In genomic region chr7:97454795-97455194, GRCm38 (mm10) we compare ENCODE assay signal across 21 mouse cellular contexts. TPM values are rescaled to one million over a fixed set of nuclear protein-coding genes. Genes with fewer than 3 reads are reported as not detected.
A peak's percentile ranks its signal among the peaks of the same experiment; 100 is the strongest.
DNase-seq lines count a peak whose midpoint lies in the region; ATAC-seq and TF ChIP-seq lines count a peak whose summit lies in the region.
"Had no signal": no experiment of that assay in that cellular context is flagged by ENCODE, and none has a peak within 500 bp of the region (broad histone marks: within the 10 kb centered on the region; RNA-seq: fewer than 3 reads in every experiment).

No protein-coding gene starts in this region.

- peaks cover 9% of the 10 kb centered on the region for H3K4me1 ChIP-seq in kidney, embryonic 16.5 days (ENCODE audit: insufficient read depth, low read length)
- H3K4me1 ChIP-seq in liver, embryonic 13.5 days (replicated peaks) = peaks cover 46% of the 10 kb centered on the region
- peaks cover 44% of the 10 kb centered on the region for H3K4me1 ChIP-seq in liver, embryonic 15.5 days (replicated peaks)
- H3K4me1 ChIP-seq in stomach, postnatal 0 days (replicated peaks; ENCODE audit: control insufficient read depth, insufficient read depth) = no peaks in the 10 kb centered on the region
- H3K4me1 ChIP-seq in forebrain, embryonic 16.5 days (replicated peaks; ENCODE audit: control insufficient read depth, insufficient read depth, low read length) = no peaks in the 10 kb centered on the region

- H3K4me3 ChIP-seq in kidney, embryonic 16.5 days (ENCODE audit: low read length) = no peak overlapping the region
- H3K4me3 ChIP-seq in liver, embryonic 13.5 days (replicated peaks) = peak overlapping the region; percentile 79
- peak overlapping the region; percentile 83 for H3K4me3 ChIP-seq in liver, embryonic 15.5 days (replicated peaks)
- no peak overlapping the region for H3K4me3 ChIP-seq in stomach, postnatal 0 days (ENCODE audit: low read depth, low read length)
- H3K4me3 ChIP-seq in forebrain, embryonic 16.5 days (replicated peaks; ENCODE audit: low read length) = no peak overlapping the region
- H3K4me3 ChIP-seq: forebrain, embryonic 15.5 days; hindbrain, embryonic 15.5 days; limb, embryonic 12.5 days; neural tube, embryonic 12.5 days had no signal

- no peaks in the 10 kb centered on the region for H3K36me3 ChIP-seq in kidney, embryonic 16.5 days (ENCODE audit: insufficient read depth, low read length)
- peaks cover 22% of the 10 kb centered on the region for H3K36me3 ChIP-seq in liver, embryonic 13.5 days
- peaks cover 30% of the 10 kb centered on the region for H3K36me3 ChIP-seq in liver, embryonic 15.5 days (replicated peaks)
- H3K36me3 ChIP-seq in stomach, postnatal 0 days (ENCODE audit: control insufficient read depth, insufficient read depth, low read length) = peaks cover 4% of the 10 kb centered on the region; the same call in 1 of the 2 replicates
- no peaks in the 10 kb centered on the region for H3K36me3 ChIP-seq in forebrain, embryonic 16.5 days (ENCODE audit: control insufficient read depth, insufficient read depth)
- H3K36me3 ChIP-seq: forebrain, embryonic 15.5 days; hindbrain, embryonic 15.5 days; limb, embryonic 12.5 days; neural tube, embryonic 12.5 days had no signal

- H3K27me3 ChIP-seq in kidney, embryonic 16.5 days (ENCODE audit: insufficient read depth, low read length) = no peaks in the 10 kb centered on the region
- no peaks in the 10 kb centered on the region for H3K27me3 ChIP-seq in liver, embryonic 13.5 days
- H3K27me3 ChIP-seq in liver, embryonic 15.5 days = no peaks in the 10 kb centered on the region
- H3K27me3 ChIP-seq in stomach, postnatal 0 days (ENCODE audit: control insufficient read depth, insufficient read depth, low read length) = no peaks in the 10 kb centered on the region
- H3K27me3 ChIP-seq in forebrain, embryonic 16.5 days (replicated peaks; ENCODE audit: control insufficient read depth, insufficient read depth, low read length) = no peaks in the 10 kb centered on the region
- H3K27me3 ChIP-seq: forebrain, embryonic 15.5 days; hindbrain, embryonic 15.5 days; limb, embryonic 12.5 days had no signal

- no peak overlapping the region for H3K27ac ChIP-seq in kidney, embryonic 16.5 days (ENCODE audit: low read length)
- peak overlapping the region; percentile 54 for H3K27ac ChIP-seq in liver, embryonic 13.5 days
- peak overlapping the region; percentile 48; the same call in 1 of the 2 replicates for H3K27ac ChIP-seq in liver, embryonic 15.5 days (replicated peaks)
- H3K27ac ChIP-seq in stomach, postnatal 0 days (replicated peaks) = peak overlapping the region; percentile 40
- H3K27ac ChIP-seq in forebrain, embryonic 16.5 days (ENCODE audit: low read length) = no peak overlapping the region
- H3K27ac ChIP-seq: forebrain, embryonic 15.5 days; hindbrain, embryonic 15.5 days; limb, embryonic 12.5 days; neural tube, embryonic 12.5 days had no signal

- peak; percentile 30 for DNase-seq in kidney, adult 11 months
- no peak for DNase-seq in liver, embryonic 13.5 days
- no peak for DNase-seq in liver
- peak; percentile 63 for DNase-seq in stomach, postnatal 0 days (ENCODE audit: low spot score)
- DNase-seq: adrenal gland, postnatal 14 days; cerebellum, adult 9-10 months; gastrocnemius, postnatal 14 days; heart, adult 11 months; lung, adult 2 months; midbrain, embryonic 14.5 days; retina, postnatal 1 day; right cerebral cortex, postnatal 25 days had no signal

- TF ChIP-seq CTCF in stomach, postnatal 0 days (IDR thresholded peaks at IDR 0.05; ENCODE audit: low read depth) = no peak

- H3K4me2 ChIP-seq in kidney, embryonic 16.5 days (replicated peaks; ENCODE audit: low read depth, low read length) = no peak overlapping the region
- H3K4me2 ChIP-seq in liver, embryonic 13.5 days = peak overlapping the region; percentile 95
- peak overlapping the region; percentile 91 for H3K4me2 ChIP-seq in liver, embryonic 15.5 days
- peak overlapping the region; percentile 20; the same call in 1 of the 2 replicates for H3K4me2 ChIP-seq in stomach, postnatal 0 days (replicated peaks; ENCODE audit: low read depth)
- no peak overlapping the region for H3K4me2 ChIP-seq in forebrain, embryonic 16.5 days (ENCODE audit: low read length)
- H3K4me2 ChIP-seq: forebrain, embryonic 15.5 days; heart, embryonic 11.5 days; hindbrain, embryonic 15.5 days; limb, embryonic 12.5 days; neural tube, embryonic 12.5 days had no signal

- no peak for ATAC-seq in kidney, embryonic 16.5 days (ENCODE audit: low FRiP score, low TSS enrichment)
- no peak for ATAC-seq in liver, embryonic 13.5 days (ENCODE audit: low read depth)
- no peak for ATAC-seq in liver, embryonic 15.5 days (ENCODE audit: insufficient read depth)
- ATAC-seq in stomach, postnatal 0 days (ENCODE audit: low FRiP score, low TSS enrichment) = peak; percentile 89
- no peak for ATAC-seq in forebrain, embryonic 16.5 days
- ATAC-seq: CD4-positive, CD25-positive, alpha-beta regulatory T cell, adult 4 months; forebrain, embryonic 15.5 days had no signal

- no peak overlapping the region for H3K9ac ChIP-seq in kidney, embryonic 16.5 days (replicated peaks; ENCODE audit: low read length)
- H3K9ac ChIP-seq in liver, embryonic 13.5 days = peak overlapping the region; percentile 87
- H3K9ac ChIP-seq in liver, embryonic 15.5 days = peak overlapping the region; percentile 30
- no peak overlapping the region for H3K9ac ChIP-seq in stomach, postnatal 0 days (ENCODE audit: low read length)
- H3K9ac ChIP-seq in forebrain, embryonic 16.5 days (replicated peaks; ENCODE audit: low read depth, low read length) = no peak overlapping the region
- H3K9ac ChIP-seq: forebrain, embryonic 15.5 days; hindbrain, embryonic 15.5 days; limb, embryonic 12.5 days; neural tube, embryonic 12.5 days had no signal

- WGBS in kidney, embryonic 16.5 days = 89% methylated on average over 10 of the region's 10 CpGs
- 87% methylated on average over 10 of the region's 10 CpGs for WGBS in liver, embryonic 13.5 days (ENCODE audit: insufficient replicate concordance)
- WGBS in liver, embryonic 15.5 days (ENCODE audit: insufficient replicate concordance) = 85% methylated on average over 10 of the region's 10 CpGs
- WGBS in stomach, postnatal 0 days = 77% methylated on average over 10 of the region's 10 CpGs
- WGBS in forebrain, embryonic 16.5 days = 94% methylated on average over 10 of the region's 10 CpGs

- TF ChIP-seq EP300 in stomach, postnatal 0 days (optimal IDR thresholded peaks at IDR 0.05) = no peak

- H3K9me3 ChIP-seq in kidney, embryonic 16.5 days (ENCODE audit: low read length) = no peaks in the 10 kb centered on the region
- no peaks in the 10 kb centered on the region for H3K9me3 ChIP-seq in liver, embryonic 13.5 days (replicated peaks)
- no peaks in the 10 kb centered on the region for H3K9me3 ChIP-seq in liver, embryonic 15.5 days (replicated peaks)
- no peaks in the 10 kb centered on the region for H3K9me3 ChIP-seq in stomach, postnatal 0 days (ENCODE audit: control insufficient read depth, low read length)
- H3K9me3 ChIP-seq in forebrain, embryonic 16.5 days (ENCODE audit: control insufficient read depth, low read length) = no peaks in the 10 kb centered on the region
- H3K9me3 ChIP-seq: forebrain, embryonic 15.5 days; hindbrain, embryonic 15.5 days; limb, embryonic 12.5 days; neural tube, embryonic 12.5 days had no signal

RNA-seq across cellular contexts. Expression of gene Kctd14, which starts 3.7 kb away (rescaled TPM):
- polyA plus RNA-seq in kidney, embryonic 16.5 days (2015; fragmentation: Nextera tagmentation; extraction: Ambion mirVana) = 1.2 and 1.4 TPM in 2 replicates
- 10.6 and 10.7 TPM in 2 replicates for polyA plus RNA-seq in liver, embryonic 13.5 days (2015; fragmentation: Nextera tagmentation; extraction: Ambion mirVana)
- polyA plus RNA-seq in liver, embryonic 15.5 days (2015; fragmentation: Nextera tagmentation; extraction: Ambion mirVana) = 9.3 and 12.0 TPM in 2 replicates
- 32.4 and 33.2 TPM in 2 replicates for polyA plus RNA-seq in stomach, postnatal 0 days (2015; fragmentation: Nextera tagmentation; extraction: Ambion mirVana)
- polyA plus RNA-seq in forebrain, embryonic 16.5 days (2015; fragmentation: Nextera tagmentation; extraction: Ambion mirVana) = 1.9 and 2.2 TPM in 2 replicates

RNA-seq across cellular contexts. Expression of gene Ints4, which starts 26.0 kb away (rescaled TPM):
- 59.2 and 60.4 TPM in 2 replicates for polyA plus RNA-seq in kidney, embryonic 16.5 days (2015; fragmentation: Nextera tagmentation; extraction: Ambion mirVana)
- 22.0 and 24.7 TPM in 2 replicates for polyA plus RNA-seq in liver, embryonic 13.5 days (2015; fragmentation: Nextera tagmentation; extraction: Ambion mirVana)
- 18.4 and 19.8 TPM in 2 replicates for polyA plus RNA-seq in liver, embryonic 15.5 days (2015; fragmentation: Nextera tagmentation; extraction: Ambion mirVana)
- 21.9 and 26.7 TPM in 2 replicates for polyA plus RNA-seq in stomach, postnatal 0 days (2015; fragmentation: Nextera tagmentation; extraction: Ambion mirVana)
- 47.6 and 55.5 TPM in 2 replicates for polyA plus RNA-seq in forebrain, embryonic 16.5 days (2015; fragmentation: Nextera tagmentation; extraction: Ambion mirVana)

RNA-seq across cellular contexts. Expression of gene Thrsp, which starts 37.3 kb away (rescaled TPM):
- 0.81 and 1.2 TPM in 2 replicates for polyA plus RNA-seq in kidney, embryonic 16.5 days (2015; fragmentation: Nextera tagmentation; extraction: Ambion mirVana)
- polyA plus RNA-seq in liver, embryonic 13.5 days (2015; fragmentation: Nextera tagmentation; extraction: Ambion mirVana) = 0.12 TPM in 1 of 2 replicates, not detected in the other
- polyA plus RNA-seq in liver, embryonic 15.5 days (2015; fragmentation: Nextera tagmentation; extraction: Ambion mirVana) = 0.32 and 0.68 TPM in 2 replicates
- 1.4 and 1.5 TPM in 2 replicates for polyA plus RNA-seq in stomach, postnatal 0 days (2015; fragmentation: Nextera tagmentation; extraction: Ambion mirVana)
- polyA plus RNA-seq in forebrain, embryonic 16.5 days (2015; fragmentation: Nextera tagmentation; extraction: Ambion mirVana) = 4.6 and 5.3 TPM in 2 replicates

RNA-seq across cellular contexts. Expression of gene Ndufc2, which starts 55.0 kb away (rescaled TPM):
- polyA plus RNA-seq in kidney, embryonic 16.5 days (2015; fragmentation: Nextera tagmentation; extraction: Ambion mirVana) = 324 and 325 TPM in 2 replicates
- 221 and 241 TPM in 2 replicates for polyA plus RNA-seq in liver, embryonic 13.5 days (2015; fragmentation: Nextera tagmentation; extraction: Ambion mirVana)
- 132 and 164 TPM in 2 replicates for polyA plus RNA-seq in liver, embryonic 15.5 days (2015; fragmentation: Nextera tagmentation; extraction: Ambion mirVana)
- polyA plus RNA-seq in stomach, postnatal 0 days (2015; fragmentation: Nextera tagmentation; extraction: Ambion mirVana) = 415 and 439 TPM in 2 replicates
- 398 and 425 TPM in 2 replicates for polyA plus RNA-seq in forebrain, embryonic 16.5 days (2015; fragmentation: Nextera tagmentation; extraction: Ambion mirVana)

Comparison
In these comparisons a context has a peak if more than half of its experiments do, and no peak if none do; other contexts are left out.
1. DNase-seq: peak in kidney, adult 11 months (single experiment) and stomach, postnatal 0 days (single experiment); none in liver, embryonic 13.5 days (single experiment) and liver (single experiment).
2. H3K27ac ChIP-seq: peak in liver, embryonic 13.5 days (single experiment), liver, embryonic 15.5 days (single experiment) and stomach, postnatal 0 days (single experiment); none in kidney, embryonic 16.5 days (single experiment) and forebrain, embryonic 16.5 days (single experiment).
3. H3K4me2 ChIP-seq: peak in liver, embryonic 13.5 days (single experiment), liver, embryonic 15.5 days (single experiment) and stomach, postnatal 0 days (single experiment); none in kidney, embryonic 16.5 days (single experiment) and forebrain, embryonic 16.5 days (single experiment).
4. H3K4me3 ChIP-seq: peak in liver, embryonic 13.5 days (single experiment) and liver, embryonic 15.5 days (single experiment); none in kidney, embryonic 16.5 days (single experiment), stomach, postnatal 0 days (single experiment) and forebrain, embryonic 16.5 days (single experiment).
5. H3K9ac ChIP-seq: peak in liver, embryonic 13.5 days (single experiment) and liver, embryonic 15.5 days (single experiment); none in kidney, embryonic 16.5 days (single experiment), stomach, postnatal 0 days (single experiment) and forebrain, embryonic 16.5 days (single experiment).